Mouse (Mus musculus) gastrocnemius, adult 18-20 months (tissue): Measurements from ENCODE around the gene Nfic. TPM values are rescaled to one million over a fixed set of nuclear protein-coding genes. Genes with fewer than 3 reads are reported as not detected.

Source experiments
- DNase-seq: peaks from one replicate; pipeline ENCODE4 v3.0.0; 2021; ENCODE audit warnings: low spot score
- total RNA-seq, 2 experiments: library from RNA; stranded (reverse); gene quantifications; 2 replicates each; pipeline ENCODE4 v1.2.3; 2021

The Nfic gene
- total RNA-seq, 2 experiments from 2014 or later, result 232 to 244 TPM

DNA sequence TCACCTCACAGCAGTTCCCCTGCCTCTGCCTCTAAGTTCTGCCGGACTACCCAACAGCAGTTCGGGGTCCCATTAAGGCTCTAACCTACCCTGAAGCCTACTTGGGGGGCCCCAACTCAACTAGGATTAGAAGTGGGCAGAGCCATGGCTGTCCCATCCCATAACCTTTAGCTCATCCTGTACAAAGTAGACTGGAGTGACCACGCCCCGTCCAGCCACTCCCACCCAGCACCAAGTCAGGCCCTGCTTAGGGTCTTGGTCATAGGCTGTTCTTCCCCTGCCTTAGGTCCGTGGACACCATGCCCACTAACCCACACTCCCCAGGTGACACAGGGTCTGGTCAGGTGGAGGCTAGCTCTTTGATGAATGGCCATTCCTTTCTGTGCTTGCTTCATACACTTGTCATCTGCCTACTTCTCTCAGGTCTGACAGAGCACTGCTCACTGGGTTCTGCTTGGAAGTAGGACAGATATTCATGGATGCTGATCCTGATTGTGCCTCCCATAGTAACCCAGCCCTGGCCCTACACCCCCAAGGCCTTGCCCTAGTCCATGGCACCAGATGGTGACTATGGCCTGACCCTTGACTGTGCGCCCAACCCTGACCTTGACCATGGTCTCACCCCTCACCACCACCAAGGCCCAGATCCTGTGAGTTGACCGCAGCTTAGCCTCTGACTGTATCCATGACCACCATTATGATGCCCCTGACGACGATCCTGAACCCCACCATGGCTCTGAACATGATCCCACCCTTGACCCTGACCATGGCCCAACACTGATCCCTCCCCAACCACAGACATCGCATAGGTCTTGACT lies 36.1 kb downstream of the Nfic start:
- no peak for DNase-seq

- DNase-seq, result no peak
These were observed 37.0 kb downstream of the Nfic start for GRCm38 (mm10) chr10:81418216-81419070.

DNA sequence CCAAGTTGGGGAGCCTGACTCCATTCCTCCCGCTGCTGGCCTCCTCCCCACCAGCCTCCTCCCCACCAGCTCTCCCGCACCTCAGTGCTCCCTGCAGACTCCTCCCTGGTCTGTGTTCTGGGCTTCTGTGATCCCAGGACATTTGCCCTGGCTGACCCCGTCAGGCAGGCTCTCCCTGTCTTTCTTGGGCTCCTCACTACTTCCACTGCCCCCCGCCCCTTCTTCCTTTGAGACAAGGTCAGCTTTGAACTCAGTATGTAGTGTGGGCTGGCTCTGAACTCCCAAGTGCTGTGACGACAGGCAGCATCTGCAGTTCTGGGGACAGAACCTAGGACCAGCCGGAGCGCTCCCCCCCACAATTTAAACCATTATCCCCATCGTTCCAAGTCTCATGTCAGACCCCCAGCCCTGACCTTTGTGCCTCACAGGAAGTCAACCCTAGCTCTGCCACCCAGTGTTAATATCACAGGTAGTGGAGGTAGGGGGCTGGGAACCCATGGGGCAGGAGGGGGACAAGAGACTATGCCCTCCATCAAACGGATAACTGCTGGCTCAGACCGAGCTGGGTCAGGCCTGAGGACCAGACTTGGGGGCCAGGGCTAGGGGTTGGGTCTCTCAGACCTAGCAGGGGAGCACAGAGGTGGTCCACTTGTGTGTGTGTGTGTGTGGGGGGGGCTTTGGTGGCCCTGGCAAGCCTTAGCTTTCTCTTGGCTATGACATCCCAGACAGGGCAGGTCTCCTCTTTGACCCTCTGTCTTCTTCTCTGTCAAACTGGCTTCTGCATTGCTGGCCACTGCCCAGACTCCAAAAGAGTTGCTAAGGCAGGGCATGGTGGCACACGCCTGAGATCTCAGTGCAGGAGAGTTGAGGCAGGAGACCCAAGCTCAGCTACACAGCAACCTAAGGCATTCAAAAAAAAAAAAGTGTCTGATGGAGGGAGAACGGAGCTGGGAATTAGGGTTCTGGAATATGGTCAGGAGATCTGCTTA lies 37.9 kb downstream of the Nfic start:
- DNase-seq, result no peak

DNA sequence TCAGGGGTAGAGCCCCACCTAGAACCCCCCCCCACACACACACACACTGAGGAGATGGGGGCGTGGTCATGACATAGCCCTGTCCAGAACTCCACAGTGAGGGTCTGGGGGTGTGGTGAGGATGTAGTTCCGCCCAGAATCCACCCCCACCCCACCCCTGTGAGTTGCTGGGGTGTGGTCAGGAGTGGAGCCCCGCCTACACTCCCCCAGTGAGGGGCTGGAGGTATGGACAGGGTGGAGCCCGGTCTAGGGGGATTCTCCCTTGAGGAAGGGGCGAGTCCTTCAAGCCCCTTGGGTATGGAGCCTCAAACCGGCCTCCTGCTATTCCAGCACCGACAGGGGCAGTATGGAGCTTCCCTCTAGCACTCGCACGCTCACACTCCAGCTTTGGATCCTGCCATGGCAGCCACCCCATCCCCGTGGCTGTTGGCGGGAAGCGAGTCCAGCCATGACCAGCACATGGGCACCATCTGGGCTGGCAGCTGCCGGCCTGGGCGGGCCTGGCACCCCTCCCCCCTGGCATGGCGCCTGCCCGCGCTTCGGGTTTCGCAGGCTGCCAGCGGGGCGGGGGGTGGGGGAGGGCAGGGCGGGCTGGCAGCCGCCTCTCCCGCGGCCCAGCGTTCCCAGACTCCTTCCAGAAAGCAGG lies 38.7 kb downstream of the Nfic start:
- peak; percentile 93 for DNase-seq

- peak; percentile 85 for DNase-seq
These were observed 39.7 kb downstream of the Nfic start for GRCm38 (mm10) chr10:81415549-81416310.

- DNase-seq, result no peak
These were observed 40.3 kb downstream of the Nfic start for GRCm38 (mm10) chr10:81415146-81415545.

GRCm38 (mm10) chr10:81414682-81415081 lies 40.8 kb downstream of the Nfic start:
- peak; percentile 66 for DNase-seq

DNA sequence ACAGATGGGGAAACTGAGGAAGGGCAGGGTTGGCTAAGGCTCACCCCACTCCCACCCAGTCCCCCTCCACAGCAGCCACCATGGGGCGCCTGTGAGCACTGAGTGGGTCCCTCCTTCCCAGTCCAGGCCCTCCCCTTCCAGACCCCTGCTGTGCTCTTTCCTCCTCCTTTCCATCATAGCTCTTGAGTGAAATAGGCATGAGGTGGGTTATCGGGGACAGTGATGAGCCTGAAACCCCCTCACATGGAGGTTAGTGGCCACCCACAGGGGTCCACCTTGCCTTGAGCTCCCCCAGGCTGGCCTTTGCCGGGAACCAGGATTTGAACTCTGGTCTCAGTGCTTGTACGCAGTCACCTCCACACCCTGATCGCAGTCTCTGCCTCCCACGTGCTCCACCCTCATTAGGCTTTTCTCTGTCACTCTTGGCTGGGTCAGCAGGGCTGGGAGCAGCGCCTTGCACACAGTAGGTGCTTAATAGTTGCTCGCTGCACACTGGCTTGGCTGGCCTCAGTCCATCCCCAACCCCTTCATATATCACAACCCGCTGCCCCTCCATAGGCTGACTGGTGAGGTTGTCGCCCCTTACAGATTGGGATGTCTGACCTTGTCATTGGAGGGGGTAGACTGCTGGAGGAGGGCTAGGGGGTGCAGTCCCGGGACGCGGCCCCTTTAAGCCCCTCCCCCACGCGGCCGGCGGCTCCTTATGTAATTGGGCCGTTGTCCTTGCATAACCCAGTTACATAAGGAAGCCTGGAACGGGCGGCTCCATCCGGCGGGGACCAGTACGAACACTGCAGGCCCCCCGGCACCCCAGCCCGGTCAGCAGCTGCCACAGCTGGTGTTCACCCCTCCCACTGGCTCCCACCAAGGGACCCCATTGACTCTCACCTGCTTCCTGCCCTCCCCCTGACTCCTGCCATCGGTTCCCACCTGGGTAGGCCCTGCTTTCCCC lies 41.8 kb downstream of the Nfic start:
- DNase-seq, result peak; percentile 92

GRCm38 (mm10) chr10:81412586-81413309 lies 42.7 kb downstream of the Nfic start:
- no peak for DNase-seq

DNA sequence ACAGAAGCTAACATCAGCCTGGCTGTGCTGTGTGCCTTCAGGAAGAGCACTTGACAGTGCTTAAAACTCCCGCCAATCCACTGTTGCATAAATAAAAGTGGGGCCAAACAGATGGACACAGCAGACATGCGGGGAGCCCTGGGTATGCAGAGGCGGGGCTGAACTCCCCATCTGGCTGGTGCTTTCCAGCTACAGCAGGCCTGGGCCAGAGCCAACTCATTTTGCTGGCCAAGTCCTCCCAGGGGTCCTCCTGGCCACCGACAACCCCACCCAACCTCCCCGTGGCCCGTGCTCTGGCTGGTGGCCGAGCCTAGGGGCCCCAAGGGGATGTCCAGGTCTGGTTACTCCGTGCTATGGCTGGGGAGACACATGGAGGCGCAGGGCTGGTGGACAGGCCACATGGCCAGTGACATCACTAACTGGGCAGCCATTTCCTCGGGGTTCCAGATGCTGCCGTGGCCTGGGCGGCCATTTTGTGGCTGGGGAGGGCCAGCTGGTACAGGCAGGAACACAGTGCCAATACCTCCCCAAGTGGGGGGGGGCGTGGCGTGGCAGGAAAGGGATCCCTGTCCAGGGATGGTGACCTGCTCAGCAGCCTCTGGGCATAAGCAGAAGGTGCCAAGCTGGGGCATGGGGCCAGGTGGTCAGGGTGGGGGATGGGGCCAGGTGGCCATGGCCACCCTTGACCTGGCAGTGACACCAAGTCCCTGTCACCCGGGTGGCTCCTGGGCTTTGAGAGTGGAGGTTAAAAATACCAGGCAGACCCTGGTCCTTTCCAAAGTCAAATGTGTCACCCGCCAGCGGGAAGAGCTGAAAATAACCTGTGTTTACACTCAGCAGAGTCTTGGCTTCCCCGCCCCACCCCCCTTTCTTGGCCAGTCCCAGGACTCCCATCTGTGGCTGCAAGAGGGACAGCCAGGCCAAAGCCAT lies 43.7 kb downstream of the Nfic start:
- DNase-seq, result peak; percentile 94

- no peak for DNase-seq
These were observed 44.5 kb downstream of the Nfic start for GRCm38 (mm10) chr10:81410981-81411380.

GRCm38 (mm10) chr10:81410350-81410749 lies 45.1 kb downstream of the Nfic start:
- DNase-seq, result peak; percentile 15

DNA sequence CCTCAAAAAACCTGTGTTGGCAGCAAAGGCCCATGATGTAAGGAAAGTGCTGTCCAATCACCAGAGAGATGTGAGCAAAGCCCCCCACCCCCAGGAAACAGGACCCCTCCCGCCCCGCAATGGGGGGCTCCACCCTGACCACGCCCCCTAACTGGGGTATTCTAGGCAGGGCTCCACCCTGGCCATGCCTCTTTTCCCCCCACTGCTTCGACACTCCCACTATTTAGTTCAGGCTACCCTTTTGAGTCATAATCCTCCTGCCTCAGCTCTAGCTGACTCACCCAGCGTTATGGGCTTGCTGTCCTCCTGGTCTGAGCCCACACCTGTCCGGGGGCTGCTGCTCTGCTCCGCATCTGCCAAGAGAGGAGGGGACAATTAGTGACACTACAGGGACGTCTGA lies 46.1 kb downstream of the Nfic start:
- peak; percentile 14 for DNase-seq

- DNase-seq, result peak; percentile 88
These were observed 46.6 kb downstream of the Nfic start for GRCm38 (mm10) chr10:81408871-81409291.

GRCm38 (mm10) chr10:81408424-81408729 lies 47.1 kb downstream of the Nfic start:
- no peak for DNase-seq

DNA sequence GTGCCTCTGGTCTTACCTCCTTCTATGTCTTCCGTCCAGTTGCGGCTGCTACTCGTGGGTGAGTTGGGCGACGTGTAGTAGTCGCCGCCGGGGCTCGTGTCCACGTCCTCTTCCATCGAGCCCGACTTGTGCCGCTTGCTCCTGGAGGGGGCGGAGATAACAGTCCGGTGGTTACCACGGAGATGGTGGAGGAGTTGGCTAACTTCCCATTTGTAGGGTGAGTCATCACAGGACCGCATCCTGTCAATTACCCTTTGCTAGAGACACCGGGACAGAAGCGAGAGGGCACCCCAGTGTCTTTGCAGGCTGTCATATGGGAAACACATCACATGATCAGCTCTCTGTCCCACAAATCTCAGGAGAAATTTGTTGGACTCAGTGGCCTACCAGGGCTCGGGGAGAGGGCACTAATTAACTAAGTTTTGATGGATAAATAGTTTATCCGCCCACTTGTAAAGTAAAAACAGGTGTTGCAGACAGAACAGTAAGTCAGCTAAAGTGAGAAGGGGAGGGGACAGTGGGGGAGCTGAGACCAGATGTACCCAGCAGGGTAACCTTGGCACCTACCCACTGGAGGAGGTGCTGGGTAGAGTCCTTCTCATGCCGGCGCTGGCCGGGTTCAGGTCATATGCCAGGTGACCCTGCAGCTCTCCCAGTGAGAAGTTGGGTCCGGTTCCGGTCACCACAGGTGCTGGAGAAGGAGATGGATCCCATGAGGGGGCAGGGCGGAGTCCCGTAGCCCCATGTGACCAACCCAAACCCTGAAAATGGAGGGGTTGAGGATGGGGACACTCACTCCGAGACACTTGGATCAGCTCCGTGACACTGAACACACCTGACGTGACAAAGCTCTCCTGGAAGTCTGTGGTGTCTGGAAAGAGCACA lies 47.7 kb downstream of the Nfic start:
- peak; percentile 85 for DNase-seq
